Mouse (Mus musculus) midbrain, embryonic 14.5 days (tissue): ENCODE measurements at regions not wholly inside any gene's neighbourhood (a gene's known extent, or its start where the extent isn't known, plus 50 kb on each side); places are given as distances from the start of the nearest gene placed in this dataset.

Source experiments
- ATAC-seq: fragments of 200-750 bp; cut with Nextera tagmentation; 2 replicates; pipeline ENCODE4 v1.8.0; 2017; ENCODE audit warnings: moderate number of reproducible peaks, moderate library complexity; ENCODE audit not compliant: low FRiP score, low TSS enrichment
- DNase-seq: peaks from one replicate; pipeline ENCODE4 v3.0.0-alpha.2; 2015
- H3K27ac ChIP-seq: fragments of 300-500 bp; sonication (generic); replicated peaks from 2 replicates; pipeline ENCODE4 v1.5.1; 2014; ENCODE audit warnings: mild to moderate bottlenecking, low read depth, low read length, moderate library complexity
- H3K27me3 ChIP-seq: fragments of 300-500 bp; sonication (generic); 2 replicates; pipeline ENCODE4 v1.6.1; 2014; ENCODE audit warnings: low read length, control low read depth, mixed read lengths; ENCODE audit not compliant: control insufficient read depth, insufficient read depth
- H3K36me3 ChIP-seq: fragments of 300-500 bp; sonication (generic); 2 replicates; pipeline ENCODE4 v1.6.1; 2014; ENCODE audit warnings: low read length, control low read depth; ENCODE audit not compliant: control insufficient read depth, insufficient read depth
- H3K4me1 ChIP-seq: fragments of 300-500 bp; sonication (generic); 2 replicates; pipeline ENCODE4 v1.6.1; 2014; ENCODE audit warnings: mild to moderate bottlenecking, antibody characterized with exemption, low read length, control low read depth; ENCODE audit not compliant: control insufficient read depth, insufficient read depth
- H3K4me2 ChIP-seq: fragments of 300-500 bp; sonication (generic); 2 replicates; pipeline ENCODE4 v1.6.1; 2014; ENCODE audit warnings: mild to moderate bottlenecking, low read length, moderate library complexity
- H3K4me3 ChIP-seq: fragments of 300-500 bp; sonication (generic); replicated peaks from 2 replicates; pipeline ENCODE4 v1.5.1; 2014; ENCODE audit warnings: low read depth, low read length
- H3K9ac ChIP-seq: fragments of 300-500 bp; sonication (generic); replicated peaks from 2 replicates; pipeline ENCODE4 v1.6.1; 2014; ENCODE audit warnings: mild to moderate bottlenecking, low read length, moderate library complexity
- H3K9me3 ChIP-seq: fragments of 300-500 bp; sonication (generic); 2 replicates; pipeline ENCODE4 v1.6.1; 2016; ENCODE audit warnings: low read length, control low read depth, mixed read lengths; ENCODE audit not compliant: control insufficient read depth
- WGBS: fragments of 180-500 bp; shearing (Covaris S2); extraction: QIAGEN DNeasy Blood & Tissue Kit; methylation state at CpG from one replicate; pipeline ENCODE4 v1.1.7; 2014; 5-methylcytosine and 5-hydroxymethylcytosine counted together

DNA sequence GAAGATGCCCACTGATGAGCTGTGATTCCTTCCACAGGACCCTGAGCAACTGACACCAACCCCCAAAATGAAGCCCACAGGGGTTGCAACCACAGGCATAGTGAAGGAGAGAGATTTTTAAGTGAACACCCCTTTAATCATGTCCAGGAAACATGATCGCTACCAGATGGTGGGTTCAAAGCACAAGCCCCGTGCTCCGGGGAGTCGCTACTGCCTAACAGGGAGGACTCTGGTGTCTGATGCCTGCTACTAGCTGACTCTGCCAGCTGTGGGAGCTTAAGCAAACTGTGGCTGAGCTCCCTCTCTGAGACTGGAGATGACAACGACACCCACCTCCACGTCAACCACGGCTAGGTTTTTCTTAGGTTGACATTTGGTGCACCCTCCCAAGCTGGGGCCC is 159.7 kb upstream of the Six2 start:
- H3K4me2 ChIP-seq = no peak overlapping the region

DNA sequence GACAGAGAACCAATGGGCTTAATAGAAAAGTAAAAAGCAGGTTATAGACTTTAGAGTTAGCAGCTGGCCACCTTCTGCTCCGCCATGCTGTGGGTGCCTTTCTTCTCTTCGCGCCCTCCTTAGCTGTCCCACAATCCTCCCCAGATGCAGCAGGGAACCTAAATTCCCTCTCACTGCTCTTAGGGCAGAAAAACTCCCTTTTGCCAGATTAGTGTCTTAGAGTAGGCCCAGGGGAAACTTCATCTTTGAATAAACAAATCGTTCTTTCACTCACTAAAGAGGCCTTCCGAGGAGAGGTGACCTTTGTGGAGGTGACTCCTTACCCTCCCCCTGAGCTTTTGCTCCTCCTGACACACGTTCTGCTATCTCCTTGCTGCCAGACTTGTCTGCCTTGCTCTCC is 157.0 kb upstream of the Six2 start:
- no peak overlapping the region for H3K4me3 ChIP-seq
- no peak overlapping the region for H3K9ac ChIP-seq
- DNase-seq = no peak
- H3K36me3 ChIP-seq = no peaks in the 10 kb centered on the region
- no peak overlapping the region for H3K27ac ChIP-seq
- no peaks in the 10 kb centered on the region for H3K9me3 ChIP-seq
- no peaks in the 10 kb centered on the region for H3K4me1 ChIP-seq
- no peak overlapping the region for H3K4me2 ChIP-seq
- no peaks in the 10 kb centered on the region for H3K27me3 ChIP-seq
- WGBS = 75% methylated on average over 6 of the region's 6 CpGs
- ATAC-seq = no peak

More for the DNA sequence above, 159.7 kb upstream of the Six2 start:
- Histone ChIP-seq H3K4me3 (no peak overlapping the region), H3K27me3 (no peaks in the 10 kb centered on the region), H3K36me3 (no peaks in the 10 kb centered on the region), H3K9me3 (no peaks in the 10 kb centered on the region), H3K27ac (no peak overlapping the region), H3K4me1 (no peaks in the 10 kb centered on the region), H3K9ac (no peak overlapping the region)
- 89% methylated on average over 7 of the region's 7 CpGs for WGBS
- ATAC-seq (no peak), DNase-seq (no peak)

DNA sequence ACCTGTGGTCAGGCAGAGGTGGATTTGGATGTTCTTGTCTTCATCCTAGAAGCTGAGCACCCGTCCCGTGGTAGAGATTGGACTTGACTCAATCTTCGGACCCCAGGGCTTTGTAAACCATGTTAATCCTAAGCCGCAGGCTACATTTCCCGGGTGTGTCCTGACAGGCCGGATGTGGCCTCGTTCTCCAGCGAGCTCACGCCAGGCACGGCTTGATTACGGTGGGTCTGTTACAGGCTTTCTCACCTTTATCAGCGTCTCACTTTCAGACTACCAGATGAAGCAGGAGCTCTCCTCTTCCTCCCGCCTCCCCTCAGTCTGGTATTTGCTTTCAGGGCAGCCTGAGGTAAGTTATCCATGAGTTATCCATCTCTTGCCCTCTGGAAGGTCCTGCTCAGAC is 156.4 kb upstream of the Six2 start:
- DNase-seq = no peak
- WGBS = 91% methylated on average over 13 of the region's 13 CpGs
- Histone ChIP-seq H3K27me3 (no peaks in the 10 kb centered on the region), H3K27ac (no peak overlapping the region), H3K4me2 (no peak overlapping the region), H3K36me3 (no peaks in the 10 kb centered on the region), H3K9me3 (no peaks in the 10 kb centered on the region), H3K4me3 (no peak overlapping the region), H3K4me1 (no peaks in the 10 kb centered on the region), H3K9ac (no peak overlapping the region)
- ATAC-seq = no peak

DNA sequence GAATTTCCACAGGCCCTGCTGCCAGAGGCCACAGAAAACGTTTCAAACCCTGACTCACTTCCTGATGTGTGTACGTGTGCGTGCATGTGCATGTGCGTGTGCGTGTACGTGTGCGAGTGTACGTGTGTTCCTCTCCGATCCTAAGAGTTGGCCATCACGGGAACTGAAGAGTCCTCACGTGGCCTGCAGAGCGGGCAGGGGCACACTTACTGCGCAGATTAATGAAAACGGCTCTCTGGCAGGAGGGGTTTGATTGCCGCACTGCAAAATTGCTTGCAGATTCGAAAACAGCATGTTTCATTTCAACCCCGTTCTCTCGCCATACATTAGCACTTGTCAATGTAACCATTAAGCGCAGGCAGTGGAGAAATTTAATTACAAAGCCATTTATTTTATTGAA is 135.0 kb upstream of the Six2 start:
- WGBS = 90% methylated on average over 19 of the region's 19 CpGs
- H3K4me2 ChIP-seq = no peak overlapping the region
- H3K4me1 ChIP-seq = no peaks in the 10 kb centered on the region
- no peaks in the 10 kb centered on the region for H3K9me3 ChIP-seq
- ATAC-seq (no peak), DNase-seq (no peak)
- no peak overlapping the region for H3K9ac ChIP-seq
- no peak overlapping the region for H3K4me3 ChIP-seq
- H3K27ac ChIP-seq = no peak overlapping the region
- H3K36me3 ChIP-seq = no peaks in the 10 kb centered on the region
- H3K27me3 ChIP-seq = 0 out of 2 replicates have a peak, but pooled peaks cover 3% of the 10 kb centered on the region

DNA sequence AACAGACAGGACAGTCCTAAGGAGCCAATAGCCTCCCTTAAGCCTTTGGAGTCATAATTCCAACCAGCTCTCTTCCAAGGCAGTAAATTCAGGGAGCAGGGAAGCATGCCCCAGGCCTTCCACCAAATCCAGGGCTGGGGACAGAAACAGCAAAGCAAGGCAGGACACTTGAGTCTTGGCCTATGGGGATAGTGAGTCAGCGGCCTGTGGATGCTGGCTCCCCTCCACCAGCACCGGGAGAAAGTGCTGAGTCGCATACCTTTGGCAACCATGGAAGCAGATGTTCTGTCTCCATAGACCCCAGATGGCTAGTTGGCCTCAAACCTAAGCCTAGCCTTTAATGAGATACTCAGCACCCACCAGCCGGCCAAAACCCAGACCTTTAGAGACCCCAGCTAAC is 133.8 kb upstream of the Six2 start:
- Histone ChIP-seq H3K27me3 (0 out of 2 replicates have a peak, but pooled peaks cover 3% of the 10 kb centered on the region), H3K4me3 (no peak overlapping the region), H3K27ac (no peak overlapping the region), H3K4me1 (no peaks in the 10 kb centered on the region), H3K36me3 (no peaks in the 10 kb centered on the region), H3K4me2 (no peak overlapping the region), H3K9ac (no peak overlapping the region), H3K9me3 (no peaks in the 10 kb centered on the region)
- ATAC-seq (no peak), DNase-seq (no peak)
- 75% methylated on average over 4 of the region's 4 CpGs for WGBS

DNA sequence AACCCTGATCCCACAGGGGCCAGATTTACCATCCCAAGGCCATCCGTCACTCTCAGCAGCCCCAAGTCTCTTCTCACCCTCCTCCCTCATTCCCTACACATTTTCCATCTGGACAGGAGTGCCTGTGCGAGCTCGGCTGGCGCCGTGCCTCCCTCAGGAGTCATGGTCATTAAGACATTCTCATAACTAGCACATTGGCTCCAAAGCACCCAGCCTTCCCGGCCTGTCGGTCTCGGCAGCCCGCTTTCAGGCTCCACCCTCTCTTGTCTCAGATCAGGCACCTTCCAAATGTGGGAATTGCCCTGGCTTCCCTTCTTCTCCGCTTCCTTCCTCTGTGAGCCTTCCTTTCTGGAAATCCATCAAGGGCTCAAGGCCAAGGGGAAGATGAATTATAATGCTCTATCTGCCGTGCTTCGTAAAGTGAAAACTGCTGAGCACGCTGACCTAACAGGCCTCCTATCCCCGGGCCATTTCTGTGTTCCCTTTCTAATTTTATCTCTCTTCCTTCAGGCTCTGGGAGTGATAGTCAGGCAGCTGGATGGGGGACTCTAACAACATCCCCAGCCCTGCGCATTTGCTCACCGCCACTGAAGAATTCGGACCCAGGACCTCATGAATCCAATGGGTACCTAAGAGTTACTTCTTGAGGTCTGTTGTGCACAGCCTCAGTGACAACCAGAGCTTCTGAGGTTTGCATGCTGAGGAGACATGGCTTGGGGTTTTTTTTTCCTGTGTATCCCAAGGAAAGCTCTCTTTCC is 130.2 kb upstream of the Six2 start:
- H3K4me3 ChIP-seq = no peak overlapping the region
- H3K9ac ChIP-seq = no peak overlapping the region
- no peak overlapping the region for H3K27ac ChIP-seq
- no peaks in the 10 kb centered on the region for H3K9me3 ChIP-seq
- H3K36me3 ChIP-seq = no peaks in the 10 kb centered on the region
- 0 out of 2 replicates have a peak, but pooled peaks cover 3% of the 10 kb centered on the region for H3K27me3 ChIP-seq
- 75% methylated on average over 17 of the region's 17 CpGs for WGBS
- no peak for DNase-seq
- H3K4me1 ChIP-seq = no peaks in the 10 kb centered on the region
- no peak for ATAC-seq
- no peak overlapping the region for H3K4me2 ChIP-seq

DNA sequence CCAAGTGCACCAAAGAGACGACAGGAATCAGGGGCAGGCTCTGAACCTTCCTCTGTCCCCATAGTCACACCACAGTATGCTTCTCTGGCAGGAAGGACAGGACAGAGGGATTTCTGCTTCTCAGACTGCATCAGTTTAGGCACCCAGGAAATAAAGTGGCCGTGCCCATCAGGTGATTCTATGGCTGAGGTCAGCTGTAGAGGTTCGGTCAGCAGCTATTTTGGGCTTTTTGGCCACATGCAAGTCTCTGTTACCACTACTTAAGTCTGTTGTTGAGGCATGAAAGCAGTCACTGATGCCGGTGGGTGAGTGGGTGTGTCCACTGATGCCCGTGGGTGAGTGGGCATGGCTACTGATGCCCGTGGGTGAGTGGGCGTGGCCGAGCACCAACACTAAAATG is 128.4 kb upstream of the Six2 start:
- Histone ChIP-seq H3K4me1 (no peaks in the 10 kb centered on the region), H3K36me3 (no peaks in the 10 kb centered on the region), H3K27ac (no peak overlapping the region), H3K4me2 (no peak overlapping the region), H3K4me3 (no peak overlapping the region), H3K27me3 (0 out of 2 replicates have a peak, but pooled peaks cover 3% of the 10 kb centered on the region), H3K9ac (no peak overlapping the region), H3K9me3 (no peaks in the 10 kb centered on the region)
- DNase-seq (no peak), ATAC-seq (no peak)
- 95% methylated on average over 8 of the region's 8 CpGs for WGBS

DNA sequence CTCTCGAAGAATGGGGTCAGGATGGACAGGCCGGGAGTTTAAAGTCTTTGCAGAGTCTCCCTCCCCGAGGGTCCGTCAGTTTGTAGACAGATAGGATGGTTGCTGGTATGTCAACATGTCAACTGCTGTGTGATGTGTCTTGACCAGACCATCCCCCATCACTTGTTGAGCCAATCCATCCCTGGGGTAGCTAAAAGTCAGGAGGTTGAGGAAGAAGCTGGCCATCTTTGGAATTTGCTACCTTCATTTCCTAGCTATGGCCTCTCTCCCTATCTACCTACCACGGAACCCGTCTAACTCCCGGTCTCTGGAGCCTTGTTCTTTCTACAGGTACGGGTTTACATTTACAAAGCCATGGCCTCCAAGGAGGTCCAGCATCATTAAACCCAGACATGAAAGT is 128.0 kb upstream of the Six2 start:
- DNase-seq (no peak), ATAC-seq (no peak)
- no peak overlapping the region for H3K4me3 ChIP-seq
- no peak overlapping the region for H3K27ac ChIP-seq
- H3K27me3 ChIP-seq = 0 out of 2 replicates have a peak, but pooled peaks cover 3% of the 10 kb centered on the region
- no peak overlapping the region for H3K9ac ChIP-seq
- H3K4me1 ChIP-seq = no peaks in the 10 kb centered on the region
- H3K9me3 ChIP-seq = no peaks in the 10 kb centered on the region
- 91% methylated on average over 8 of the region's 8 CpGs for WGBS
- no peaks in the 10 kb centered on the region for H3K36me3 ChIP-seq
- no peak overlapping the region for H3K4me2 ChIP-seq

DNA sequence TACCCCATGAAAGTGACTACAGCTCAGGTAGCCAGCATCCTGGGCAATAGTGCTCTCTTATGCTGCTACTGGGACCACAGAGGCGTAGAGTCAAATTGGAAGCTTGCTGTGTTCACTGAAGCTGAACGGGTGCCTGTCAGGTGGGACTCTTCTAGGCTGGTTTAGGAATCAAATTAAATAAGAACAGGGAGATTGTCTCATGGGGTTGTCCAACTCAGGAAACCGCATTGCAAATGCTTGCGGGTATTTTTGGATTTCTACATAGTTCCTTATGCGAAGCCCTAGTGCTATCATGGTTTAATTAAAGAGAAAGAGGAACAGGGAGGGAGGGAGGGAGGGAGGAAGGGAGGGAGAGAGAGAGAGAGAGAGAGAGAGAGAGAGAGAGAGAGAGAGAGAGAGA is 120.5 kb upstream of the Six2 start:
- no peak for ATAC-seq

More for the DNA sequence above, 120.5 kb upstream of the Six2 start:
- Histone ChIP-seq H3K4me2 (no peak overlapping the region), H3K4me3 (no peak overlapping the region), H3K4me1 (no peaks in the 10 kb centered on the region), H3K9me3 (no peaks in the 10 kb centered on the region), H3K36me3 (no peaks in the 10 kb centered on the region), H3K9ac (no peak overlapping the region), H3K27me3 (peaks cover 20% of the 10 kb centered on the region; the same call in 1 of the 2 replicates), H3K27ac (no peak overlapping the region)
- 57% methylated on average over 5 of the region's 5 CpGs for WGBS
- no peak for DNase-seq
